Mouse (Mus musculus): ENCODE data around the gene Sdk2.
A peak's percentile ranks its signal among the peaks of the same experiment; 100 is the strongest.

The Sdk2 gene

GRCm38 (mm10) chr11:113985826-113986416 is 80.9 kb downstream of the Sdk2 start:
- DNase-seq = peak; percentile 31

GRCm38 (mm10) chr11:113981732-113982503 is 84.9 kb downstream of the Sdk2 start:
- DNase-seq = peak; percentile 48

- DNase-seq = no peak
Measured at GRCm38 (mm10) chr11:113981088-113981487, 85.8 kb downstream of the Sdk2 start.

- no peak for DNase-seq
Measured at GRCm38 (mm10) chr11:113978318-113978717, 88.5 kb downstream of the Sdk2 start.

GRCm38 (mm10) chr11:113975667-113975970 is 91.2 kb downstream of the Sdk2 start:
- DNase-seq = peak; percentile 31

- DNase-seq = no peak
Measured at GRCm38 (mm10) chr11:113974876-113975666, 91.8 kb downstream of the Sdk2 start.

- DNase-seq = no peak
Measured at GRCm38 (mm10) chr11:113972517-113972872, 94.4 kb downstream of the Sdk2 start.

GRCm38 (mm10) chr11:113971609-113972516 is 95.0 kb downstream of the Sdk2 start:
- DNase-seq = no peak

- DNase-seq = no peak
Measured at GRCm38 (mm10) chr11:113970026-113970425, 96.8 kb downstream of the Sdk2 start.

- DNase-seq = no peak
Measured at GRCm38 (mm10) chr11:113965214-113965613, 101.6 kb downstream of the Sdk2 start.

- no peak for DNase-seq
Measured at GRCm38 (mm10) chr11:113962751-113963150, 104.1 kb downstream of the Sdk2 start.

- DNase-seq = no peak
Measured at GRCm38 (mm10) chr11:113951616-113951988, 115.2 kb downstream of the Sdk2 start.

- no peak for DNase-seq
Measured at GRCm38 (mm10) chr11:113950904-113951615, 115.8 kb downstream of the Sdk2 start.

GRCm38 (mm10) chr11:113948676-113949075 is 118.2 kb downstream of the Sdk2 start:
- no peak for DNase-seq

GRCm38 (mm10) chr11:113942101-113942735 is 124.6 kb downstream of the Sdk2 start:
- peak; percentile 20 for DNase-seq

GRCm38 (mm10) chr11:113933678-113934077 is 133.2 kb downstream of the Sdk2 start:
- DNase-seq = peak; percentile 5

GRCm38 (mm10) chr11:113932909-113933308 is 133.9 kb downstream of the Sdk2 start:
- DNase-seq = no peak

GRCm38 (mm10) chr11:113931701-113932100 is 135.1 kb downstream of the Sdk2 start:
- peak; percentile 36 for DNase-seq

- peak; percentile 9 for DNase-seq
Measured at GRCm38 (mm10) chr11:113930112-113930511, 136.7 kb downstream of the Sdk2 start.

- no peak for DNase-seq
Measured at GRCm38 (mm10) chr11:113928831-113929230, 138.0 kb downstream of the Sdk2 start.

GRCm38 (mm10) chr11:113928291-113928690 is 138.6 kb downstream of the Sdk2 start:
- DNase-seq = peak; percentile 4

GRCm38 (mm10) chr11:113927826-113928225 is 139.0 kb downstream of the Sdk2 start:
- DNase-seq = no peak
